Mouse (Mus musculus): ENCODE measurements around the gene Cad.

DNA sequence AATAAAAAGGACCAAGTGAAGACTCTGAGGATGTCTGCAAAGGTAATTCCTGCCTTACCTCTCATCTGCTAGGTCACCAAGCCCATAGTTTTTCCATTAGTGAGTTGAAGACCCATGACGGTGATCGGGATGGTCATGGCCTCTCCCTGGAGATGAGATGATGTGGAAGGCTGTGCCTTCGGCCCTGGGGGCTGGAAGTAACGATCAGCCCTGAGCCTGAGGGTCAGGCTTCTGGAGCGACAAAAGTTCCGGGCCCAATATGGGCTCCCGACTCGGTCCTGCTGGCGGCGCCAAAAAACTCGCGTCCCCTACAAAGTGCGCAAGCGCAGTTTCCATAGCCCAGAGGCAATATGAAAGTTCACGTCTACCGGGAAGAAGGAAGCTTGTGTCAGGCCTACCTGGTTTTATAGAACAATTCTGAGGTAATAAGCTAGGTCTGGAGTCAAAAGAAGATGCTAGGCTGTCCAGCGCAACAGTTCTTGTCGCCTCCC is 53.5 kb downstream of the Cad start, which contains the start of gene Slc30a3:
- TF ChIP-seq CTCF (IDR thresholded peaks at IDR 0.05): no peak
- TF ChIP-seq EP300 (IDR thresholded peaks at IDR 0.05): no peak

All from lung, postnatal 0 days (tissue).